Mouse (Mus musculus): ENCODE data around the gene Gm3238. TPM values are rescaled to one million over a fixed set of nuclear protein-coding genes. Genes with fewer than 3 reads are reported as not detected.
"Not testable (repeated sequence)": the region's sequence is repeated elsewhere in the genome, so short reads cannot be mapped to it uniquely, and the experiment has no call there.

Gene Gm3238
- polyA plus RNA-seq, 1 experiment from 2014 or later, result not detected

DNA sequence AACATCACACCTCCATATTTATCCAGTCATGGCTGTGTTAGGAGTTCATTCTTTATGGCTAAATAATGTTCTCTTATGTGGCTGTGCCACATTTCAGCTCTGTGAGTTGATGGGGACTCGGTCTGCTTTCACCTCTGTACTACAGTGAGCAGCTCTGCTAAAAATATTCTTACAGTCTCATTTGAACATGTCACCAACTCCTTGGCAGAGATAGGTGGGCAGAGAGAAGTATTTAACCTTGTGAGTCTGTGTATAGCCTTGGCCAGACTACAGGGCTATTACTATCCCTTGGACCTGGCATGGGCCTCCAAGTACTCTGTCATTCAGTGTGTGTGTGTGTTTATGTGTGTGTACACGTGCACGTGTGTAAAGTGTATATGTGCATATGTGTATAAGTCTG, 1.0 kb upstream of the Gm3238 start:
- DNase-seq; H3K4me3 ChIP-seq (ENCODE audit: low read depth, low read length); H3K27me3 ChIP-seq (ENCODE audit: insufficient read depth, low read length); H3K4me2 ChIP-seq (ENCODE audit: low read depth, low read length); H3K9ac ChIP-seq (replicated peaks); H3K9me3 ChIP-seq (ENCODE audit: low read length); ATAC-seq; H3K36me3 ChIP-seq (replicated peaks; ENCODE audit: insufficient read depth, low read length); H3K4me1 ChIP-seq (ENCODE audit: insufficient read depth); H3K27ac ChIP-seq (ENCODE audit: low read depth): not testable (repeated sequence)
- 70% methylated on average over 1 of the region's 3 CpGs for WGBS (ENCODE audit: insufficient replicate concordance)

GRCm38 (mm10) chr10:77769727-77770126, 1.4 kb downstream of the Gm3238 start:
- no peaks in the 10 kb centered on the region for H3K36me3 ChIP-seq (replicated peaks; ENCODE audit: insufficient read depth, low read length)
- no peaks in the 10 kb centered on the region for H3K27me3 ChIP-seq (ENCODE audit: insufficient read depth, low read length)
- H3K9ac ChIP-seq (replicated peaks), result no peak overlapping the region
- H3K4me2 ChIP-seq (ENCODE audit: low read depth, low read length), result no peak overlapping the region
- no peak for DNase-seq
- ATAC-seq, result no peak
- H3K27ac ChIP-seq (ENCODE audit: low read depth), result no peak overlapping the region
- H3K4me1 ChIP-seq (ENCODE audit: insufficient read depth), result no peaks in the 10 kb centered on the region
- TF ChIP-seq EP300 (IDR thresholded peaks at IDR 0.05; ENCODE audit: low read depth) (no peak), CTCF (IDR thresholded peaks at IDR 0.05; ENCODE audit: low read depth) (no peak)
- no peaks in the 10 kb centered on the region for H3K9me3 ChIP-seq (ENCODE audit: low read length)
- 67% methylated on average over 1 of the region's 1 CpGs for WGBS (ENCODE audit: insufficient replicate concordance)
- no peak overlapping the region for H3K4me3 ChIP-seq (ENCODE audit: low read depth, low read length)

GRCm38 (mm10) chr10:77759582-77759981, 11.5 kb downstream of the Gm3238 start, which contains the start of gene Gm3233:
Gene Gm3233, minus strand, starts transcription at chr10:77759682.
- not testable (repeated sequence) for H3K4me3 ChIP-seq (ENCODE audit: low read depth, low read length); H3K9me3 ChIP-seq (ENCODE audit: low read length); H3K9ac ChIP-seq (replicated peaks); H3K27me3 ChIP-seq (ENCODE audit: insufficient read depth, low read length); H3K4me1 ChIP-seq (ENCODE audit: insufficient read depth); H3K27ac ChIP-seq (ENCODE audit: low read depth); H3K36me3 ChIP-seq (replicated peaks; ENCODE audit: insufficient read depth, low read length); H3K4me2 ChIP-seq (ENCODE audit: low read depth, low read length); ATAC-seq; DNase-seq
- 80% methylated on average over 1 of the region's 1 CpGs for WGBS (ENCODE audit: insufficient replicate concordance)

DNA sequence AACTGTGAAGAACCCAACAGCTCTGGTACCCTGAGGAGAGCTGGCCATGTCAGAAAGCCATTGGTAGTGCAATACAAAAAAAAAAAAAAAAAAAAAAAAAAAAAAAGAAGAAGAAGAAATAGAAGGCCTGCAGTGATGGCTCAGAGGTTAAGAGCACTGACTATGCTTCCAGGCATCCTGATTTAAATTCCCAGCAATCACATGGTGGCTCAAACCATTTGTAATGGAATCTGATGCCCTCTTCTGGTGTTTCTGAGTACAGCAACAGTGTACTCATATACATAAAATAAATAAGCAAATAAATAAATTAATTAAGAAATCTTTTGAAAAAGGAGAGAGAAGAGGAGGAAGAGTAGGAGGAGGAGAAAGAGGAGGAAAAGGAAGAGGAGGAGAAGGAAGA, 17.7 kb downstream of the Gm3238 start:
- Histone ChIP-seq H3K9me3 (ENCODE audit: low read length) (no peaks in the 10 kb centered on the region), H3K4me1 (ENCODE audit: insufficient read depth) (no peaks in the 10 kb centered on the region), H3K27me3 (ENCODE audit: insufficient read depth, low read length) (no peaks in the 10 kb centered on the region), H3K9ac (replicated peaks) (no peak overlapping the region), H3K4me3 (ENCODE audit: low read depth, low read length) (no peak overlapping the region), H3K4me2 (ENCODE audit: low read depth, low read length) (no peak overlapping the region), H3K36me3 (replicated peaks; ENCODE audit: insufficient read depth, low read length) (no peaks in the 10 kb centered on the region), H3K27ac (ENCODE audit: low read depth) (no peak overlapping the region)
- no peak for ATAC-seq
- TF ChIP-seq CTCF (IDR thresholded peaks at IDR 0.05; ENCODE audit: low read depth) (peak; percentile 29), EP300 (IDR thresholded peaks at IDR 0.05; ENCODE audit: low read depth) (no peak)
- no peak for DNase-seq

- ATAC-seq; DNase-seq; H3K4me1 ChIP-seq (ENCODE audit: insufficient read depth); H3K9ac ChIP-seq (replicated peaks); H3K27ac ChIP-seq (ENCODE audit: low read depth); H3K4me2 ChIP-seq (ENCODE audit: low read depth, low read length); H3K9me3 ChIP-seq (ENCODE audit: low read length); H3K36me3 ChIP-seq (replicated peaks; ENCODE audit: insufficient read depth, low read length); H3K27me3 ChIP-seq (ENCODE audit: insufficient read depth, low read length); H3K4me3 ChIP-seq (ENCODE audit: low read depth, low read length): not testable (repeated sequence)
- WGBS (ENCODE audit: insufficient replicate concordance), result 47% methylated on average over 3 of the region's 3 CpGs
- peak; percentile 17; the same call in 1 of the 2 replicates for TF ChIP-seq CTCF (IDR thresholded peaks at IDR 0.05; ENCODE audit: low read depth)
These were observed 18.8 kb downstream of the Gm3238 start for GRCm38 (mm10) chr10:77752312-77752711.

GRCm38 (mm10) chr10:77751254-77751653, 19.9 kb downstream of the Gm3238 start, which contains the start of gene Gm9736:
Gene Gm9736, minus strand, starts transcription at chr10:77751354.
- H3K27ac ChIP-seq (ENCODE audit: low read depth); H3K4me1 ChIP-seq (ENCODE audit: insufficient read depth); H3K4me2 ChIP-seq (ENCODE audit: low read depth, low read length); ATAC-seq; H3K9me3 ChIP-seq (ENCODE audit: low read length); H3K27me3 ChIP-seq (ENCODE audit: insufficient read depth, low read length); DNase-seq; H3K4me3 ChIP-seq (ENCODE audit: low read depth, low read length); H3K36me3 ChIP-seq (replicated peaks; ENCODE audit: insufficient read depth, low read length); H3K9ac ChIP-seq (replicated peaks): not testable (repeated sequence)
- 33% methylated on average over 1 of the region's 1 CpGs for WGBS (ENCODE audit: insufficient replicate concordance)

DNA sequence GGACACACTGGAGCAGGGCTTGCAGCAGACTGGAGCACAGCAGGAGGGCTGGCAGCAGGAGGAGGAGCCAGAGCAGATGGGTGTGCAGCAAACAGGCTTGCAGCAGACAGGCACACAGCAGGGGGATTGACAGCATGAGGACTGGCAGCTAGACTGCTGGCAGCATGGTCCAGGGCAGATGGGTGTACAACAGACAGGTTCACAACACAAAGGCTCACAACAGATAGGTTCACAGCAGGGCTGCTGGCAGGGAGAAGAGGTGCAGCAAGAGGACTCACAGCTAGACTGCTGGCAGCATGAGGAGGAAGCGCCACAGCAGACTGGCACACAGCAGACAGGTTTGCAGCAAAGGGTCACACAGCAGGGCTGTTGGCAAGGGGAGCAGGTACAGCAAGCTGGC, 20.4 kb downstream of the Gm3238 start:
- not testable (repeated sequence) for DNase-seq; H3K27me3 ChIP-seq (ENCODE audit: insufficient read depth, low read length); H3K27ac ChIP-seq (ENCODE audit: low read depth); H3K9me3 ChIP-seq (ENCODE audit: low read length); H3K4me3 ChIP-seq (ENCODE audit: low read depth, low read length); ATAC-seq; H3K4me1 ChIP-seq (ENCODE audit: insufficient read depth); H3K4me2 ChIP-seq (ENCODE audit: low read depth, low read length); H3K36me3 ChIP-seq (replicated peaks; ENCODE audit: insufficient read depth, low read length); H3K9ac ChIP-seq (replicated peaks)
- WGBS (ENCODE audit: insufficient replicate concordance), result 64% methylated on average over 1 of the region's 1 CpGs

GRCm38 (mm10) chr10:77741924-77742688, 29.0 kb downstream of the Gm3238 start, which contains the start of gene Gm18596:
Gene Gm18596, minus strand, starts transcription at chr10:77742638.
- not testable (repeated sequence) for DNase-seq; H3K27ac ChIP-seq (ENCODE audit: low read depth); H3K4me2 ChIP-seq (ENCODE audit: low read depth, low read length); H3K4me1 ChIP-seq (ENCODE audit: insufficient read depth); H3K4me3 ChIP-seq (ENCODE audit: low read depth, low read length); H3K9me3 ChIP-seq (ENCODE audit: low read length); ATAC-seq; H3K36me3 ChIP-seq (replicated peaks; ENCODE audit: insufficient read depth, low read length); H3K9ac ChIP-seq (replicated peaks); H3K27me3 ChIP-seq (ENCODE audit: insufficient read depth, low read length)
- 56% methylated on average over 4 of the region's 5 CpGs for WGBS (ENCODE audit: insufficient replicate concordance)

All from liver, postnatal 0 days (tissue).